In the genomic region with DNA sequence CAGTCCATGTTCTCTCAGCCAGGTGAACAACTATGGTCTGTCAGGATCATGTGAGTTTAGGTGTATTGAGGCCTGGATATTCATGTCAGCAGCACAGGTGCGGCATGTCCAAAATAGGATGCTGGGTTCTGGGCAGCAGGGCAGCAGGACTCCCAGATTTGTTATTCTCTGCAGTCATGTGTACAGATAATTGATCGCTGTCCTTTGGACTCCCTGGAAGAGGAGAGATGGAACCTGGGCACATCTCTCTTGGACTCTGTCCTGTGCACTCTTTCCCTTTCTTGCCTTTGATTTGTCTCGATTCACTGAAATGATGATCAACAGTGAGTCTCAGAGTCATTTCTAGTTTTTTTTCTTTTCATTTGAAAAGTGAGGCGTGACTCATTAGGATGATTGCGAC, we compare ENCODE assay signal across 46 mouse cellular contexts. TPM values are rescaled to one million over a fixed set of nuclear protein-coding genes. Genes with fewer than 3 reads are reported as not detected.
"Had no signal": no experiment of that assay in that cellular context is flagged by ENCODE, and none has a peak within 500 bp of the region (broad histone marks: within the 10 kb centered on the region; RNA-seq: fewer than 3 reads in every experiment).

No protein-coding gene starts in this region.

- H3K4me3 ChIP-seq: left cerebral cortex, adult 2 months; limb, embryonic 10.5 days; limb, embryonic 12.5 days; limb, embryonic 13.5 days; limb, embryonic 15.5 days; liver, embryonic 12.5 days; liver, embryonic 13.5 days; liver, embryonic 15.5 days; lung, embryonic 15.5 days; megakaryocyte, embryonic 14.5 days; midbrain, embryonic 10.5 days; midbrain, embryonic 12.5 days; midbrain, embryonic 13.5 days; midbrain, embryonic 15.5 days; myocyte; neural tube, embryonic 12.5 days; neural tube, embryonic 13.5 days had no signal

- H3K27ac ChIP-seq: left cerebral cortex, adult 2 months; limb, embryonic 10.5 days; limb, embryonic 12.5 days; limb, embryonic 13.5 days; limb, embryonic 15.5 days; liver, embryonic 12.5 days; liver, embryonic 13.5 days; liver, embryonic 14.5 days; liver, embryonic 15.5 days; lung, embryonic 15.5 days; macrophage; midbrain, embryonic 10.5 days; midbrain, embryonic 12.5 days; midbrain, embryonic 13.5 days; midbrain, embryonic 15.5 days; neural tube, embryonic 12.5 days; neural tube, embryonic 13.5 days had no signal

- H3K27me3 ChIP-seq: limb, embryonic 12.5 days; limb, embryonic 13.5 days; limb, embryonic 15.5 days; liver, embryonic 12.5 days; liver, embryonic 13.5 days; liver, embryonic 15.5 days; lung, embryonic 15.5 days; midbrain, embryonic 12.5 days; midbrain, embryonic 13.5 days; midbrain, embryonic 15.5 days; neural tube, embryonic 12.5 days; neural tube, embryonic 13.5 days had no signal

- H3K9me3 ChIP-seq: limb, embryonic 10.5 days; limb, embryonic 12.5 days; limb, embryonic 13.5 days; limb, embryonic 15.5 days; liver, embryonic 12.5 days; liver, embryonic 13.5 days; liver, embryonic 15.5 days; lung, embryonic 15.5 days; megakaryocyte, embryonic 14.5 days; midbrain, embryonic 10.5 days; midbrain, embryonic 12.5 days; midbrain, embryonic 13.5 days; midbrain, embryonic 15.5 days; neural tube, embryonic 12.5 days; neural tube, embryonic 13.5 days had no signal

- H3K4me2 ChIP-seq: limb, embryonic 12.5 days; limb, embryonic 13.5 days; limb, embryonic 15.5 days; liver, embryonic 12.5 days; liver, embryonic 13.5 days; liver, embryonic 15.5 days; lung, embryonic 14.5 days; lung, embryonic 15.5 days; midbrain, embryonic 11.5 days; midbrain, embryonic 12.5 days; midbrain, embryonic 13.5 days; midbrain, embryonic 15.5 days; neural tube, embryonic 12.5 days; neural tube, embryonic 13.5 days had no signal

- H3K36me3 ChIP-seq: limb, embryonic 10.5 days; limb, embryonic 12.5 days; limb, embryonic 13.5 days; limb, embryonic 15.5 days; liver, embryonic 12.5 days; liver, embryonic 13.5 days; liver, embryonic 15.5 days; lung, embryonic 15.5 days; midbrain, embryonic 10.5 days; midbrain, embryonic 12.5 days; midbrain, embryonic 13.5 days; midbrain, embryonic 15.5 days; neural tube, embryonic 12.5 days; neural tube, embryonic 13.5 days had no signal

- ATAC-seq: liver, embryonic 12.5 days; lung, postnatal 0 days; midbrain, embryonic 13.5 days; midbrain, embryonic 15.5 days; midbrain, embryonic 16.5 days had no signal

- H3K4me1 ChIP-seq: limb, embryonic 10.5 days; limb, embryonic 12.5 days; limb, embryonic 13.5 days; limb, embryonic 15.5 days; liver, embryonic 12.5 days; liver, embryonic 13.5 days; liver, embryonic 15.5 days; lung, embryonic 15.5 days; megakaryocyte, embryonic 14.5 days; midbrain, embryonic 10.5 days; midbrain, embryonic 12.5 days; midbrain, embryonic 13.5 days; midbrain, embryonic 15.5 days; neural tube, embryonic 12.5 days; neural tube, embryonic 13.5 days had no signal

- DNase-seq: left cerebral cortex, postnatal 4 days; liver, embryonic 13.5 days; lung, adult 18-20 months; lung, adult 2 months; lung, embryonic 14.5 days; lung, postnatal 10 days; lung, postnatal 14 days; lung, postnatal 36 days; lung, postnatal 4 days; midbrain, embryonic 14.5 days had no signal

- H3K9ac ChIP-seq: limb, embryonic 12.5 days; limb, embryonic 13.5 days; limb, embryonic 15.5 days; liver, embryonic 12.5 days; liver, embryonic 13.5 days; liver, embryonic 14.5 days; liver, embryonic 15.5 days; lung, embryonic 14.5 days; lung, embryonic 15.5 days; midbrain, embryonic 12.5 days; midbrain, embryonic 13.5 days; midbrain, embryonic 15.5 days; neural tube, embryonic 12.5 days; neural tube, embryonic 13.5 days had no signal

RNA-seq across cellular contexts. Expression of gene Cyp2d34, which starts 23.0 kb away (rescaled TPM):
- total RNA-seq: left cerebral cortex, adult 2 months; left cerebral cortex, adult 8-10 months; left cerebral cortex, postnatal 10 days; left cerebral cortex, postnatal 14 days; left cerebral cortex, postnatal 25 days; left cerebral cortex, postnatal 36 days; left cerebral cortex, postnatal 4 days; megakaryocyte progenitor cell, adult 5-6 weeks; megakaryocyte, adult 5-6 weeks; megakaryocyte-erythroid progenitor cell, adult 5-6 weeks; midbrain, postnatal 0 days; monocyte, adult 5-6 weeks had no signal
- polyA plus RNA-seq: limb, embryonic 10.5 days; limb, embryonic 11.5 days; limb, embryonic 12.5 days; limb, embryonic 13.5 days; limb, embryonic 14.5 days; limb, embryonic 15.5 days; liver, embryonic 12.5 days; liver, embryonic 13.5 days; liver, embryonic 14.5 days; liver, embryonic 15.5 days; liver, embryonic 16.5 days; lung, adult 2 months; lung, embryonic 14.5 days; lung, embryonic 15.5 days; lung, embryonic 16.5 days; lung, postnatal 0 days; macrophage; midbrain, embryonic 10.5 days; midbrain, embryonic 11.5 days; midbrain, embryonic 12.5 days; midbrain, embryonic 13.5 days; midbrain, embryonic 14.5 days; midbrain, embryonic 15.5 days; midbrain, embryonic 16.5 days; midbrain, postnatal 0 days; myocyte; neural tube, embryonic 11.5 days; neural tube, embryonic 12.5 days; neural tube, embryonic 13.5 days had no signal
